Mouse (Mus musculus) T-cell, adult 2 months (primary cell): Measurements from ENCODE around the gene Adgra1.

Experiments
- DNase-seq: peaks from one replicate; pipeline ENCODE4 v3.0.0; 2022; ENCODE audit warnings: low spot score

Gene Adgra1

GRCm38 (mm10) chr7:139834036-139834435, at the start of gene Adgra1:
Adgra1 (plus strand) TSS chr7:139834174.
- DNase-seq, result no peak

- no peak for DNase-seq
Measured at GRCm38 (mm10) chr7:139787382-139787781, 46.6 kb upstream of the Adgra1 start.

GRCm38 (mm10) chr7:139788927-139789326, 45.0 kb upstream of the Adgra1 start:
- no peak for DNase-seq

GRCm38 (mm10) chr7:139789718-139790117, 44.3 kb upstream of the Adgra1 start:
- DNase-seq, result no peak

DNA sequence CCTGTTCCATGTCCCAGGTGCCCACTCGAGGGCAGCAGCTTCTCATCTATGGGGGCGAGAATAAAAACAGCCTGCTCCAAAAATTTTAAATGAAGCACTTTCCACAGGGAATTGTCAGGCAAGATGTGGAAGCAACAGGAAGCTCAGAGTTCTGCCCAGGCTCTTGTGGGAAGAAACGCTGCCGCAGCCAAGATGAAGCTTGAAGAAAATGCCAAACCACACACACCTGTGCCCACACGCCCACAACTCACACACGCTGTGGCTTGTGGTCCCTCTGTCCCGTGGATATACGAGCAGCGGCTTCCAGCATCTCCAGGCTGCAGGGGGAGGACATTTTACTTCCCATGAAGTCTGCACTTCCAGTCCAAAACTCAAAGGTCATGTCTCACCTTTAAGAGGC, 42.4 kb upstream of the Adgra1 start:
- no peak for DNase-seq

GRCm38 (mm10) chr7:139795004-139795605, 38.9 kb upstream of the Adgra1 start:
- no peak for DNase-seq

DNA sequence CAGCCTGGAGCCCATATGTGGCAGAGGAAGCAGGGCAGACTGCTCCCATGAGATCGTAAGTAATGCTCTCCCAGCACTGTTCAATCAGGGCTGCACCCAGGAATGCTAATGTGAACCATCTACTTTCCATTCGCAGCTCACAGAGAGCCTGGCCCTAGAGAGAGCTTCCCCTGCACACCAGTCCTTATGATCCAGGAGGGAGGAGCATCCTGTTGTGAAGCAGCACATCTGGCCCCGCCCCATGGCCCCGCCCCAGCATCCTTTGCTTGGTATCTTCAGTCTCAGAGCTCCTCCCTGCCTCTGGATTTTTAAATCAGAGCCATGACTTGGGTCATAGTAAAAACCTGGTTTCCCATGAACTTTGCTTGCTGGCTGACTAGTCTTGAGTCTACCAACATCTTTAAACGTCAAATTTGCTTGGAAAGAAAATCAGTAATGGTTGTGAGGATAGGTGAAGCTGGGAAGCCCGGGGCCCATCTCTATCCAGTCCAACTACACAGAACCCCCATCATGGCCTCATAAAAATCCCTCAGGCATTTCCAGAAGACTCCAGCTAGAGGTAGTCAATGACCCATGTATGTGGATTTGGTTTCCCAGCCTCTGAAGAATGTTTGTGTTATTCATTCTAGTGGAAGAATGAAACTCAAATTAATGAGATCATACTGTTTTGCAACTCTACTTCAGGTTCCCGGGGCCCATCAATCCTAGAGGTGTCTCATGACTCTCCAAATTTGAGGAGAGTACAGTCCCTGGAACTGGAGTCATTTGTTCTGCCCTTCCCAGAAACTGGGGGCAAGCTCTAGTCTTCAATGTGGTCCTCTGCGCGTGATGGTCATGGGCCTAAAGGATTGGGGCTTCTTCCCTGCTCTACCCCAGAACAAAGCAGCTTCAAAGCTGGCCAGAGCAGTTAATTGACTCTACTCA, 36.5 kb upstream of the Adgra1 start:
- DNase-seq, result no peak

- no peak for DNase-seq
Measured at GRCm38 (mm10) chr7:139806175-139806601, 27.8 kb upstream of the Adgra1 start.

DNA sequence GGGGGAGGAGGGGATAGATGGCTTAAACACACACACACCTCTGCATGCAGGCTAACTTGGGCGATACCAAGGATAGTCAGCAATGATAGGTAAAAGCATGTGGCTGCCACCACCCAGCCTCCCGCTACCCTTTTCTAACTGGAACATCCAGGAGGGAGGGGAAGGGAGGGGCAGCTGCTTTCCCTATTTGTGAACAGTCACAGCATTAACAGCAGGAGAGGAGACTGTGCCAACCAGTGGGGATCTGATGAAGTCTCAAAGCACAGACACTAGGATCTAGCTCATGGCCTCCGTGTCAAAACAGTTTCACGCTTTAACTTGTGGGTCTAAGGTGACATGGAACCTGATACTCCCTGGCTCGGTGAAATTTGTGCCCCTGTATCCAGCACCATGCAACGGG, 23.9 kb upstream of the Adgra1 start:
- DNase-seq, result no peak

DNA sequence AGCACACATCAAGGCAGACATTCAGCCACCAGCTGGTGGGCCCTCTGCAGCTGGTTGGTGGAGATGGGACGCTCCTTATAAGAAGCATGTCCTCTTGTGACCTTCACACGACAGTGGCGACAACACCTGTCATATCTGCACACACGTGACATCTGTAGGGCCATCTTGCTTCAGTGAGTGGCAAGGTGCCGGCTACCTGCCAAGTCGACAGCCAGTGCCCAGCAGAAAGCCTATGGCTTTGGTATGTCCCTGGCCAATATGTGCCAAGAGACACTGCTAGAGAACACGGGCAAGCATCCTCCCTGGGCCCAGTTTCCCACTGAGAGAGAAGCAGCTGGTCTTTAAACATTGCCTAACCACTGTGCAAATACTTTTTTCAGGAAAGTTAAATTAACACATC, 22.3 kb upstream of the Adgra1 start:
- DNase-seq, result no peak

DNA sequence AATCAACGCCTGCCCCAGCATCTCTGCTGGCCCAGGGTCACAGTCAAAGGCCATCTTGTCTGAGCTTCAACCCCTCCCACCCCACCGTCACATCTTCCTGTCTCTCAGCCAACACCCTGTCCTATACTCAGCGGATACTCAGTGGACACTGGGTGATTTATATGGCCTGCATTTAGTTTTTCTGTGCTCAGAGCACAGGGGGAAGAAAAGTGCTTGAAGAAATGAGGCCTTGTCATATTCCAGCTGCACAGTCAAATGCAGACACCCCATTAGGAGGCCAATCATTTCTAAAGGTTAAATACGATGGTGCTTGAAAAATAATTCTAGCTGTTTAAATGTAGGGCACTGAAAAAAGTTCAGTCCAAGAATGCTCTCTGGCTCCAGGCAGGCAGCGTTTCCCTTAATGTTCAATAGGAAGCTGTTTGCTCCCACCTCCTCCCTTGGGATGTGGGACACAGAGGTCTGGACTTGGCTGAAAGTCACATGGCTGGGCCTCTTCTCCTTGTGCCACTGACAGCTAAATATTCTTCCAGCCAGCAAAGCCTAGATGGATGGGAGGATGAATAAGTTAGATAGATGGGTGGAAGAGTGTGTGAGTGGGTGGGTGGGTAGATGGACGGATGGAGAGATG, 20.3 kb upstream of the Adgra1 start:
- DNase-seq, result no peak

- DNase-seq, result no peak
Measured at GRCm38 (mm10) chr7:139822301-139823010, 11.5 kb upstream of the Adgra1 start.

DNA sequence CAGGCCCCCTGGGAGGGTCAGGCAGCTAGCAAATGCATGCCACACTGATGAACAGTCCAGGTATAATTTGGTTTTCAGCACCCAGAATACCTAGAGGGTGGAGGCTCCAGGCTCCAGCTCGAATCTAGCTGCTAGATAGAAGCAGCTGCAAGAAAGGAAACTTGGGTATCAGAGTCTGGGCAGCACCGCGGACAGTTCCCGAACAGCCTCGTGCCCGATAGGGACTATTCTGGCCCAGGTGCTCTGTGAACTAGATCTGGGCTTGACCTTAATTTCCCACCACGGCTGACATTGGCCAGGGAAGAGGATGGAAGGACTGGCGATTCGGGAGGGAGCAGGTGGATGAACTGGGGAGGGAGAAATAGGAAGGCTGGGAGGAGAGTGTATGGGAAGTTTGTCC, 6.3 kb upstream of the Adgra1 start:
- DNase-seq, result no peak

DNA sequence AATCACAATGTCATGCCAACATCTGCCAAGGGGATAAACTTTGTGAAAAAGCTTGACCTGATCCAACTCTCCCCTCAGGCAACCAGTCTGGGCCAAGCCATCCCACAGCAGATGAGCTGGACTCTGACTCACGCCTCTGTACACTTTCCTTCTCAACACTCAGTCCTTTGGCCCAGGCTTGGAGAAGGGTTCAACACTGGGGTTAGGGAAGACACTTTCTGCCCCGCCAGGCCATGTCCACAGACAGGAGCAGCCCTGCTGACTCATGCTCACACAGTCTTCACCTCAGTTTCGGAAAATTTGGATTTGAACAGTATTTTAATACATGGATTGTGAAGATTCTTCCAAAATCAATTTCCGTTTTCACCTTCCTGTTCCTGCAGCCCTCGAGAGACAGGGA, 442 bp upstream of the Adgra1 start:
- no peak for DNase-seq

- DNase-seq, result no peak
Measured at GRCm38 (mm10) chr7:139835140-139836131, 1.5 kb downstream of the Adgra1 start.

GRCm38 (mm10) chr7:139840443-139841168, 6.6 kb downstream of the Adgra1 start:
- no peak for DNase-seq

DNA sequence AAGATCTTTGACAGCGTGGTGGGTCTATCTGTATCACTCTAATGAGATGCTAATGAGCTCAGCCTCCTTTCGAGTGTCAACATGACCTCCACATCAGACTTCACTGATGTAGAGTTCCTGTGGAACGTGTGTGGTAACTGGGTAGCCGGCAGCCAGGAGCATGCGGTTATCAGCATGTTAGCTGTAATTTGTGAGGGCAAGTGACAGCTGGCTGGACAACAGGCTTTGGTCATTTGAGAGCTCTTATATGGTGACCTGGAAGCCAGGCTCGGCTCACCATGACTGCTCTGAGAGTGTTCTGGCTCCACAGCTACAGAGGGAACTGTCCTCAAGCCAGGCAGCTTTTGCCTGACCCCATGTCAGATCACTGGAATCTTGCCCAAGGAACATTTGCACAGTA, 8.4 kb downstream of the Adgra1 start:
- DNase-seq, result no peak

DNA sequence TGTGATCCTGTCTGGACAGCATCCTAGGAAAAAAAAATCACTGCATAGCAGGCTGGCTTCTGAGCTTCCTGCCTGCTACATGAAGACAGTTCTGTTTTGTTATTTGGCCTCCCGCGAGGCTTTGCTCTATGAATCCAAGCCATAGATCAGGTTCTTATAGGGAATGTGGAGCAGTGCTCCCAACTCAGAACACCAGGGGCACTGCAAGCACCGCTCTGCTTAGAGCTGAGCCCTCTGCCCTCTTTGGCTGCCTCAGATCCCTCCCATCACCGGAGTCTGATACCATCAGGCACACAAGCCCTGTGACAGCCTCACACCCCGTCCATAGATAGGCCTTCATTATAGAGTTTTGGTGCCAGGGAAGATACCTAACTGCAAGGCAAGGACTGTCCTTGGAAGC, 9.2 kb downstream of the Adgra1 start:
- no peak for DNase-seq

GRCm38 (mm10) chr7:139843776-139844175, 9.8 kb downstream of the Adgra1 start:
- no peak for DNase-seq

GRCm38 (mm10) chr7:139845101-139845500, 11.1 kb downstream of the Adgra1 start:
- DNase-seq, result no peak
